Mouse (Mus musculus) gastrocnemius, adult 18-20 months (tissue): ENCODE measurements at regions not wholly inside any gene's neighbourhood (a gene's known extent, or its start where the extent isn't known, plus 50 kb on each side); places are given as distances from the start of the nearest gene placed in this dataset.

Source experiments
- DNase-seq: peaks from one replicate; pipeline ENCODE4 v3.0.0; 2021; ENCODE audit warnings: low spot score

- DNase-seq = no peak
Measured at GRCm38 (mm10) chr1:43367151-43367895, 77.1 kb upstream of the Nck2 start.

- DNase-seq = no peak
Measured at GRCm38 (mm10) chr1:43371863-43372262, 72.5 kb upstream of the Nck2 start.

- DNase-seq = no peak
Measured at GRCm38 (mm10) chr1:43374946-43375345, 69.4 kb upstream of the Nck2 start.

GRCm38 (mm10) chr1:43375851-43376250 is 68.5 kb upstream of the Nck2 start:
- DNase-seq = no peak

- DNase-seq = no peak
Measured at GRCm38 (mm10) chr1:43377491-43378263, 66.7 kb upstream of the Nck2 start.

- DNase-seq = no peak
Measured at GRCm38 (mm10) chr1:43385008-43385407, 59.4 kb upstream of the Nck2 start.

GRCm38 (mm10) chr1:43394035-43394434 is 50.3 kb upstream of the Nck2 start:
- no peak for DNase-seq
